Mouse (Mus musculus) embryonic fibroblast, embryonic 13.5 days (primary cell): ENCODE data around the gene Pla2g1b.

Source experiments
- CTCF ChIP-seq: IDR thresholded peaks from 2 replicates; pipeline ENCODE4 v1.5.1; 2011; ENCODE audit warnings: mild to moderate bottlenecking, control low read depth, low read length, moderate library complexity, borderline replicate concordance; ENCODE audit not compliant: insufficient read depth
- POLR2A ChIP-seq: IDR thresholded peaks from 2 replicates; pipeline ENCODE4 v1.6.1; 2011; ENCODE audit warnings: low read depth, mild to moderate bottlenecking, control low read depth, low read length, moderate library complexity

DNA sequence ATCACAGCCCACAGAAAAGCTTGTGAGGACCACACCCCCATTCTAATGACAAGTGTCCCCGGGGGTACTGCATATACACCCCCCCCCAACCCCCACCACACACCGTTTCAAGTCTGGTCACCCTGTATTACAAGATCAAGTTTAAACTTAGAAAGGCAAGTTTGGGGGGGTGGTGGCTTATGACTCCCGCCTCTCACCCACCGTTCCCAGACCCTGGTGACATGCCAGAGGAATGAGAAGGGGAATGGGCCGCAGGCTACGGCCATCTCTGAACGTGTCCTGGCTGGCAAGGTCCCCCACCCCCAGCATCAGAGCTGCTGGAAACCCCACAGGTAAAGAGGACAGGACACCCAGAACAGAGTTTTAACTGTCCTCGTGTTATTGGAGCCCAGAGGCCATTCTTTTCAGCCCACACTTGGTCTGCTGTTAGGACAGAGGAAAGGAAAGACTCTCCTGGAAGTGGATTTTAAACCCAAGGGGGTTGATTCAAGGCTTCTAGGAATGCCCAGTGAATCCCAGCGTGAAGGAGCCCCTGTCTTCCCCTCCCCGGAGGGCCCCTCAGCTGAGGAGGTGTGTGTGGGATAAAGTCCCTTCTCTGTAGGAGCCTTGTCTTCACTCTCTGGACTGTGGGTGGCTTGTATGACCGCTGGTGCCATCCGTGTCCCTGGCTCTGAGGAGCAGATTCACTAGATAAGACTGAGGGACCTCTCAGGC is 41.4 kb downstream of the Pla2g1b start:
- no peak for TF ChIP-seq POLR2A
- no peak for TF ChIP-seq CTCF
